Mouse (Mus musculus): ENCODE data around the gene Nsd2. TPM values are rescaled to one million over a fixed set of nuclear protein-coding genes. Genes with fewer than 3 reads are reported as not detected.

Nsd2 gene
- polyA plus RNA-seq, 1 experiment from 2014 or later: 48.6 TPM

Small RNA genes within 50 kb of the gene (microRNA-seq; reads per million reads assigned to microRNA genes)
- gene Mir7024 (ENCODE audit: borderline number of aligned reads): not detected

Other genes starting within 250 kb of the Nsd2 start
- gene Fam53a, start 191.1 kb upstream of the Nsd2 start, polyA plus RNA-seq (2014; fragmentation: Nextera tagmentation; extraction: Ambion mirVana): 62.5 and 63.6 TPM in 2 replicates
- gene Gm9903, start 190.8 kb upstream of the Nsd2 start, polyA plus RNA-seq (2014; fragmentation: Nextera tagmentation; extraction: Ambion mirVana): 0.22 and 0.27 TPM in 2 replicates
- gene Slbp, start 168.2 kb upstream of the Nsd2 start, polyA plus RNA-seq (2014; fragmentation: Nextera tagmentation; extraction: Ambion mirVana): 369 and 394 TPM in 2 replicates
- 229 and 255 TPM in 2 replicates for gene Tacc3, start 162.6 kb upstream of the Nsd2 start, polyA plus RNA-seq (2014; fragmentation: Nextera tagmentation; extraction: Ambion mirVana)
- gene Tmem129, start 162.3 kb upstream of the Nsd2 start, polyA plus RNA-seq (2014; fragmentation: Nextera tagmentation; extraction: Ambion mirVana): 35.7 and 38.0 TPM in 2 replicates
- gene Fgfr3, start 99.1 kb upstream of the Nsd2 start, polyA plus RNA-seq (2014; fragmentation: Nextera tagmentation; extraction: Ambion mirVana): 7.8 and 8.5 TPM in 2 replicates
- gene Letm1, start 37.9 kb upstream of the Nsd2 start, polyA plus RNA-seq (2014; fragmentation: Nextera tagmentation; extraction: Ambion mirVana): 53.5 and 54.2 TPM in 2 replicates
- gene Nelfa, start 115.7 kb downstream of the Nsd2 start, polyA plus RNA-seq (2014; fragmentation: Nextera tagmentation; extraction: Ambion mirVana): 67.9 and 68.3 TPM in 2 replicates
- 24.1 and 27.6 TPM in 2 replicates for gene Gm1673, start 162.7 kb downstream of the Nsd2 start, polyA plus RNA-seq (2014; fragmentation: Nextera tagmentation; extraction: Ambion mirVana)
- 0.04 and 0.09 TPM in 2 replicates for gene Nat8l, start 175.3 kb downstream of the Nsd2 start, polyA plus RNA-seq (2014; fragmentation: Nextera tagmentation; extraction: Ambion mirVana)